Mouse (Mus musculus) kidney, embryonic 16.5 days (tissue): ENCODE measurements at regions not wholly inside any gene's neighbourhood (a gene's known extent, or its start where the extent isn't known, plus 50 kb on each side); places are given as distances from the start of the nearest gene placed in this dataset.

ENCODE experiments used
- ATAC-seq: fragments of 200-750 bp; cut with Nextera tagmentation; 2 replicates; pipeline ENCODE4 v1.8.0; 2017; ENCODE audit warnings: moderate TSS enrichment; ENCODE audit not compliant: low FRiP score, low TSS enrichment
- H3K27ac ChIP-seq: fragments of 300-500 bp; sonication (generic); 2 replicates; pipeline ENCODE4 v1.5.1; 2014; ENCODE audit warnings: low read length
- H3K27me3 ChIP-seq: fragments of 300-500 bp; sonication (generic); 2 replicates; pipeline ENCODE4 v1.6.1; 2014; ENCODE audit warnings: low read length, control low read depth, mixed read lengths; ENCODE audit not compliant: insufficient read depth
- H3K36me3 ChIP-seq: fragments of 300-500 bp; sonication (generic); 2 replicates; pipeline ENCODE4 v1.6.1; 2014; ENCODE audit warnings: low read length, control low read depth, mixed read lengths; ENCODE audit not compliant: insufficient read depth
- H3K4me1 ChIP-seq: fragments of 300-500 bp; sonication (generic); 2 replicates; pipeline ENCODE4 v1.6.1; 2014; ENCODE audit warnings: low read length, control low read depth, mixed read lengths; ENCODE audit not compliant: insufficient read depth
- H3K4me2 ChIP-seq: fragments of 300-500 bp; sonication (generic); replicated peaks from 2 replicates; pipeline ENCODE4 v1.6.1; 2014; ENCODE audit warnings: low read depth, low read length
- H3K4me3 ChIP-seq: fragments of 300-500 bp; sonication (generic); 2 replicates; pipeline ENCODE4 v1.5.1; 2014; ENCODE audit warnings: mild to moderate bottlenecking, low read length
- H3K9ac ChIP-seq: fragments of 300-500 bp; sonication (generic); replicated peaks from 2 replicates; pipeline ENCODE4 v1.6.1; 2014; ENCODE audit warnings: low read length
- H3K9me3 ChIP-seq: fragments of 300-500 bp; sonication (generic); 2 replicates; pipeline ENCODE4 v1.6.1; 2016; ENCODE audit warnings: low read length, control low read depth
- WGBS: fragments of 180-500 bp; shearing (Covaris S2); extraction: QIAGEN DNeasy Blood & Tissue Kit; methylation state at CpG from one replicate; pipeline ENCODE4 v1.1.7; 2014; 5-methylcytosine and 5-hydroxymethylcytosine counted together

DNA sequence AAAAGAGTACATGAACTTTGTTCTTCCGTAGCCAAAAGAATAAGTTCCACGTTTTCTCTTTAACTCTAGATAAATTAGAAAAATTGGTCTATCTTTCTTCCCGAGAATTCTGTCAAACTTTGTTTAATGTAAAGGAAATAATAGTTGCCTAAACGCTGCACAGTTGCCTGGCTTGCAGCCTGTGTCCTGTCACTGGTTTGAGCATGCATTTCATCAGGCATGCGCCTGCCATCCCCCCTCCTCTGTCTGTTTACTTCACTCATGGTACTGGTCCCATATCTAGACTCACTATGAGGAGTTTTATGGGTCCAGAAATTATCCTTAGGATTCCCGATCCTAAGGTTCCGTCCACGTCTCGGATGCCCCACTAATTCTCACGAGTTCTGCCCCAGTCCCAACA, 520.5 kb upstream of the Mpdz start:
- Histone ChIP-seq H3K4me1 (no peaks in the 10 kb centered on the region), H3K27ac (no peak overlapping the region), H3K36me3 (no peaks in the 10 kb centered on the region), H3K4me2 (no peak overlapping the region), H3K9ac (no peak overlapping the region), H3K9me3 (no peaks in the 10 kb centered on the region), H3K4me3 (no peak overlapping the region), H3K27me3 (no peaks in the 10 kb centered on the region)
- WGBS, result 73% methylated on average over 10 of the region's 10 CpGs
- no peak for ATAC-seq

DNA sequence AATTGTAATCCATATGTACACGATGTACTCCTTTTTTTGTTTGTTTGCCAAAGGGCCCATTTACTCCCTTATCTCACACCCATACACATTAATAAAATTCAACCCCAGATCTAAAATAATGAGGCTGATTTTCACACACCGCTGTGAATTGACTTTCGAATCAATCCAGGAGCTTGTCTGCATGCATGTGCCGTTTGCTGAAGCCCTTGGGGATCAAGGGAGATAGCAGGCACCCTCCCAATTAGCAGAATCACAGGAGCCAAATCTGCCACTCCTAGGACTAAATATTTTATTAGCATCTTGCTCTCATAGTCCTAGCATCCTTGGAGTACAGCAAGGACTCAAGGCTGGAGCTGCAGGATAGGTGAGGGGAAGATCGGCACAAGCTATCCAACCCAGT, 520.0 kb upstream of the Mpdz start:
- no peaks in the 10 kb centered on the region for H3K36me3 ChIP-seq
- ATAC-seq, result no peak
- H3K27me3 ChIP-seq, result no peaks in the 10 kb centered on the region
- peaks cover 4% of the 10 kb centered on the region for H3K4me1 ChIP-seq
- H3K27ac ChIP-seq, result no peak overlapping the region
- no peak overlapping the region for H3K9ac ChIP-seq
- 71% methylated on average over 5 of the region's 5 CpGs for WGBS
- no peak overlapping the region for H3K4me2 ChIP-seq
- no peak overlapping the region for H3K4me3 ChIP-seq
- no peaks in the 10 kb centered on the region for H3K9me3 ChIP-seq

DNA sequence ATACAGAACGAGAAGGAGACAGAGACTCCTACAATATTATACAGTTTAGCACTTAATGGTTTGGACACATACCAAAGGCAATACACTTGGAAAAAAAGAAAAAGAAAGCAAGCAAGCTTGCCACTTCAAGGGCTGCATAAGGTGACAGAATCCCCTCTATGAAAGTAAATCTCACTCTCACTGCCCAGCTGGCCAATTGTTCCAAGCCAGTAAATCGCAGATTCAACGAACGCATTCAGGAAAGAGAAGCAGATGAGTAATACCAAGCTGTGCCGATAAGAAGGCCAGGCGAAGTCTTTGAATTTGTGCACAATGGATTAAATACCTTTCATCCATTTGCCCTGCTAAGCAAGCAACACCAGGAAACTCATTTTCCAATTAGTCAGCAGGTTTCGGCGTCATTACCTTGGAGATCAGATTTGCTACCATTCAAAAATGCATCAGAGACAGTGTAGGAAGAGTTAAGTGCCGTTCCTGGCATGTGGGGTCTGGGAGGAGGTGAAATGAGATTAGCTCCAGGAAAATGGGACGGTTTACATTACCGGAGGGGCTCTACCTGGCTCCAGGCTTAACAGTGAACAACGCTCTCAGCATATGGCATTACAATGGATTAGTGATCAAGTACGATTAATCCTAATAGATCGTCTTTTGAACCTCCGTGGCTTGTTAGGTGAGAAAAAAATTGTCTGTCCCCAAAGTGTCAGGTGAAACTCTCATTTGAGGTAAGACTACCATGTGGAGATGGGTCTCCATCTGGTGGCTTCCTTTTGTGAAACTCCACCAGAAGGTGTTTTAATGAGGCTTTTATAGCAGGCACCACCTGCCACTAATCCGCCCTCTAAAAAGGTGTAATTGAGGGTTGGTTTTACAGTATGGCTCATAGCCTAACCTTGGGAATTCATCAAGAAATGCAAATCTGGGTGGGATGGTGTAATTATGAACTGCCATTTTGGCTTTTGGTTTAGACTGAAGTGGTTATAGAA, 518.2 kb upstream of the Mpdz start:
- no peak for ATAC-seq
- Histone ChIP-seq H3K36me3 (no peaks in the 10 kb centered on the region), H3K4me2 (no peak overlapping the region), H3K9ac (no peak overlapping the region), H3K27ac (no peak overlapping the region), H3K4me1 (peaks cover 9% of the 10 kb centered on the region), H3K9me3 (no peaks in the 10 kb centered on the region), H3K4me3 (no peak overlapping the region), H3K27me3 (no peaks in the 10 kb centered on the region)
- 79% methylated on average over 16 of the region's 16 CpGs for WGBS

DNA sequence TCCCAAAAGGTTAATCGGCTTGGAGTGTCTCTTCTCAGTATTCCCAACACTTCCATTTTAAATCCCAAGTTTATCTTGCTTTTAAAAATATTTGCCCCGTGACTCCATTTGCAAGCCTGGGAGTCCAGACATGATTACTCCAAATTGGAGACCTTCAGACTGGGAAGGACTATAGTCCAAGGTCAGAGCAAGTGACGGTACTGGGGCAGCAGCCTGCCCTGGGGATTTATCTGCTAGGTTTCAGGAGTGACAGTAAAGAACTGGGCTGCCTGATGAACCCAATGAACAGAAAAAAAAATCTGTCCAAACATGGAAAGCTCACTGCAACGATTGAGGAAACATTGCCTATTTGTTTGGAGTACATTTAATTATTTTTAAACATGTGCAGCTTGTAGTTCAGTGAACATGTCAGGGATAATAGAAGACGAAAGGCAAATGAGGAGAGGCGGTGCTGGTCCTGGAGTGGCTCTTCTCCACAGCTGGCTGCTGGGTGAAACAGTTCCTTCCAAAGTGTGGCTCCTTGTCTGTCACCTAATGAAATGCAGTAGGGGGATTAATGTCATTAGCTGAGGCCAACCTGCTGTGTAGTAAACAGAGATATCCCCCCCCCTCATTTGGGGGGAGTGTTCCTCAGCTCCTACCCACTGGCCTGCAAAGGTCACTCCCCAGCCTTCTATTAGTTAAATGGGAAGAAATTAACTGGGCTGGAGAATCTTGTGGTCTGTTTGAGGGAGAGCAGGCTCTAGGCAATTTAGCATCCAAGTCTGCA, 514.5 kb upstream of the Mpdz start:
- Histone ChIP-seq H3K4me1 (peaks cover 15% of the 10 kb centered on the region), H3K36me3 (no peaks in the 10 kb centered on the region), H3K4me2 (no peak overlapping the region), H3K27me3 (no peaks in the 10 kb centered on the region), H3K27ac (no peak overlapping the region), H3K4me3 (no peak overlapping the region), H3K9me3 (no peaks in the 10 kb centered on the region), H3K9ac (no peak overlapping the region)
- 37% methylated on average over 6 of the region's 6 CpGs for WGBS
- ATAC-seq, result peak; percentile 87

GRCm38 (mm10) chr4:81953023-81953422, 510.4 kb upstream of the Mpdz start:
- Histone ChIP-seq H3K4me3 (no peak overlapping the region), H3K27ac (no peak overlapping the region), H3K27me3 (no peaks in the 10 kb centered on the region), H3K4me2 (no peak overlapping the region), H3K4me1 (peaks cover 15% of the 10 kb centered on the region), H3K9ac (no peak overlapping the region), H3K9me3 (no peaks in the 10 kb centered on the region), H3K36me3 (no peaks in the 10 kb centered on the region)
- no peak; the same call in 1 of the 2 replicates for ATAC-seq
- WGBS, result 16% methylated on average over 4 of the region's 4 CpGs

- ATAC-seq, result no peak; the same call in 1 of the 2 replicates
These were observed 494.8 kb upstream of the Mpdz start for GRCm38 (mm10) chr4:81937384-81937783.

DNA sequence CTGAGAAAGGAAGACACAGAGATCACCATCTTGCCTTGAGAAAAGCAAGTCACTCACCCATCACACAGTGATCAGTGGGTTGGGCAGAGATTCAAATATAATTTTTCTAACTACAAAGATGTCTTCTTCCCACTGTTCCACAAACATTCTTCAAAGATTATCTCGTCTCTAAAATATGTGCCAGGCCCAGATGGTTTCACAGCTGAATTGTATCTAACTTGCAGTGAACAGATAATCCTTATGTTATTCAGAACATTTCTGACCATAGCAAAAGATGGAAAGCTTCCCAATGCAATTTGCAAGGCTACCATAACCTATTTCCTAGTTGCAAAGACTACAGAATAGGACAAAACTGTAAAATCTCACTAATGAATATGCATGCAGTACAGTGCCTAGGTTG, 488.3 kb upstream of the Mpdz start:
- Histone ChIP-seq H3K27ac (no peak overlapping the region), H3K4me1 (no peaks in the 10 kb centered on the region)
- 84% methylated on average over 1 of the region's 1 CpGs for WGBS

More at GRCm38 (mm10) chr4:81937384-81937783, 494.8 kb upstream of the Mpdz start:
- Histone ChIP-seq H3K36me3 (no peaks in the 10 kb centered on the region), H3K4me1 (no peaks in the 10 kb centered on the region), H3K9me3 (no peaks in the 10 kb centered on the region), H3K4me3 (no peak overlapping the region), H3K9ac (no peak overlapping the region), H3K27me3 (no peaks in the 10 kb centered on the region), H3K4me2 (no peak overlapping the region), H3K27ac (no peak overlapping the region)
- WGBS, result 40% methylated on average over 5 of the region's 5 CpGs

GRCm38 (mm10) chr4:81928581-81929244, 486.1 kb upstream of the Mpdz start:
- H3K9ac ChIP-seq, result no peak overlapping the region
- H3K27me3 ChIP-seq, result no peaks in the 10 kb centered on the region; the same call in 1 of the 2 replicates
- H3K4me1 ChIP-seq, result no peaks in the 10 kb centered on the region
- 50% methylated on average over 9 of the region's 9 CpGs for WGBS
- no peak overlapping the region for H3K4me3 ChIP-seq
- no peaks in the 10 kb centered on the region for H3K36me3 ChIP-seq
- no peaks in the 10 kb centered on the region for H3K9me3 ChIP-seq
- no peak overlapping the region for H3K4me2 ChIP-seq
- H3K27ac ChIP-seq, result no peak overlapping the region
- ATAC-seq, result no peak

More for the DNA sequence above, 488.3 kb upstream of the Mpdz start:
- ATAC-seq, result no peak
- no peak overlapping the region for H3K4me3 ChIP-seq
- no peaks in the 10 kb centered on the region for H3K36me3 ChIP-seq
- H3K27me3 ChIP-seq, result no peaks in the 10 kb centered on the region
- H3K9ac ChIP-seq, result no peak overlapping the region
- no peaks in the 10 kb centered on the region for H3K9me3 ChIP-seq
- H3K4me2 ChIP-seq, result no peak overlapping the region

- H3K27ac ChIP-seq, result no peak overlapping the region
These were observed 484.6 kb upstream of the Mpdz start for GRCm38 (mm10) chr4:81927176-81927714.

More at GRCm38 (mm10) chr4:81927176-81927714, 484.6 kb upstream of the Mpdz start:
- H3K4me3 ChIP-seq, result no peak overlapping the region
- no peaks in the 10 kb centered on the region for H3K9me3 ChIP-seq
- H3K4me1 ChIP-seq, result no peaks in the 10 kb centered on the region
- H3K9ac ChIP-seq, result no peak overlapping the region
- H3K4me2 ChIP-seq, result no peak overlapping the region
- H3K36me3 ChIP-seq, result no peaks in the 10 kb centered on the region
- no peak for ATAC-seq
- 61% methylated on average over 2 of the region's 2 CpGs for WGBS
- H3K27me3 ChIP-seq, result no peaks in the 10 kb centered on the region; the same call in 1 of the 2 replicates
